Mouse (Mus musculus) heart, embryonic 14.5 days (tissue): Measurements from ENCODE around the gene Arid2. TPM values are rescaled to one million over a fixed set of nuclear protein-coding genes. Genes with fewer than 3 reads are reported as not detected.

ENCODE experiments used
- ATAC-seq: fragments of 200-750 bp; cut with Nextera tagmentation; 2 replicates; pipeline ENCODE4 v1.8.0; 2017; ENCODE audit warnings: low read depth, moderate TSS enrichment; ENCODE audit not compliant: insufficient number of reproducible peaks, insufficient read depth, low FRiP score
- H3K27ac ChIP-seq, 2 experiments: fragments of 200-500 bp in 1 of 2; fragments of 300-500 bp in 1 of 2; sonication (generic) in 1 of 2; replicated peaks in 1 of 2; 2 replicates each; pipeline ENCODE4 v1.5.1; 2012 to 2014; ENCODE audit warnings: low read depth in 2 of 2, low read length in 2 of 2, control low read depth in 1 of 2, mild to moderate bottlenecking in 1 of 2, mixed read lengths in 1 of 2; ENCODE audit not compliant: control insufficient read depth in 1 of 2, insufficient read depth in 1 of 2
- H3K27me3 ChIP-seq: fragments of 300-500 bp; sonication (generic); 2 replicates; pipeline ENCODE4 v1.6.1; 2014; ENCODE audit warnings: mild to moderate bottlenecking, low read length, control low read depth; ENCODE audit not compliant: control insufficient read depth, insufficient read depth
- H3K36me3 ChIP-seq: fragments of 300-500 bp; sonication (generic); 2 replicates; pipeline ENCODE4 v1.6.1; 2014; ENCODE audit warnings: mild to moderate bottlenecking, control low read depth, low read length, mixed read lengths; ENCODE audit not compliant: control insufficient read depth, insufficient read depth
- H3K4me1 ChIP-seq, 2 experiments: fragments of 200-500 bp in 1 of 2; fragments of 300-500 bp in 1 of 2; sonication (generic) in 1 of 2; 2 replicates each; pipeline ENCODE4 v1.6.1; 2012 to 2014; ENCODE audit warnings: low read length in 2 of 2, control low read depth in 1 of 2, mixed read lengths in 1 of 2; ENCODE audit not compliant: control insufficient read depth in 2 of 2, insufficient read depth in 2 of 2
- H3K4me2 ChIP-seq: fragments of 300-500 bp; sonication (generic); 2 replicates; pipeline ENCODE4 v1.6.1; 2014; ENCODE audit warnings: mild to moderate bottlenecking, low read length
- H3K4me3 ChIP-seq, 2 experiments: fragments of 200-500 bp in 1 of 2; fragments of 300-500 bp in 1 of 2; sonication (generic) in 1 of 2; 2 replicates each; pipeline ENCODE4 v1.5.1; 2012 to 2014; ENCODE audit warnings: low read length in 2 of 2, mild to moderate bottlenecking in 2 of 2, control low read depth in 1 of 2, low read depth in 1 of 2, moderate library complexity in 1 of 2; ENCODE audit not compliant: control insufficient read depth in 1 of 2, insufficient read depth in 1 of 2
- H3K9ac ChIP-seq: fragments of 300-500 bp; sonication (generic); 2 replicates; pipeline ENCODE4 v1.6.1; 2014; ENCODE audit warnings: mild to moderate bottlenecking, low read length
- H3K9me3 ChIP-seq: fragments of 300-500 bp; sonication (generic); 2 replicates; pipeline ENCODE4 v1.6.1; 2016; ENCODE audit warnings: low read length, control low read depth; ENCODE audit not compliant: control insufficient read depth
- WGBS: fragments of 180-500 bp; shearing (Covaris S2); extraction: QIAGEN DNeasy Blood & Tissue Kit; methylation state at CpG from one replicate; pipeline ENCODE4 v1.1.7; 2014; 5-methylcytosine and 5-hydroxymethylcytosine counted together
- polyA plus RNA-seq: library from polyadenylated mRNA; unstranded; fragments of >200 nt; fragmentation: Nextera tagmentation; extraction: Ambion mirVana; gene quantifications from 2 replicates; pipeline ENCODE4 v1.2.1, GENCODE M21; 2014

Gene Arid2
- polyA plus RNA-seq, 1 experiment from 2014 or later = 19.4 TPM

DNA sequence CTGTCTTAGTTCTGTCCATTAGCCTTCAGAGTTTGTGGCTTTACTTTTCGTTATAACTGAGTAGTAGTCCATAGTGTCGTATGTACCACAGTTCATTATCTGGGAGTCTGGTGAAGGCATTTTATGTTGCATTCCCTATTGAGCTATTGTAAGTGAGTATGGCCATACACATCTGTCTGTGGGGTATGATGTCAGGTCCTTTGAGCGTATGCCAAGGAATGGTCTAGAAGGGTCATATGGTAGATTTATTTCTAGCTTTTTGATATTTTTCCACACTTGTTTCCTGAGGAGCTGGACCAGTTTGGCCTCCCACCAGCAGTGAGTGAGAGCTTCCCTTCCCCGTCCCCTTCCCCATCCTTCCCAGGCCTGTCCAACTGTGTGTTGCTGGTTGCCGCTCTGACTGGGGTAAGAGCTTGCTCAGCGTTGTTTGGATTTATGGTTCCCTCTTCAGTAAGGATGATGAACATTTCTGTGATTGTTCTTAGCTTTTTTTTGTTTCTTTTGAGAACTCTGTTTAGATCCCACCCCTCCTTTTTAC is 58.1 kb downstream of the Arid2 start:
- 78% methylated on average over 6 of the region's 6 CpGs for WGBS
- Histone ChIP-seq H3K9me3 (no peaks in the 10 kb centered on the region), H3K4me2 (no peak overlapping the region), H3K27ac (no peak overlapping the region), H3K36me3 (peaks cover 7% of the 10 kb centered on the region), H3K27me3 (no peaks in the 10 kb centered on the region), H3K4me1 (peaks cover 4 to 13% of the 10 kb centered on the region in 2 experiments; a peak in 3 of 4 replicates), H3K4me3 (no peak overlapping the region), H3K9ac (no peak overlapping the region)
- no peak for ATAC-seq

DNA sequence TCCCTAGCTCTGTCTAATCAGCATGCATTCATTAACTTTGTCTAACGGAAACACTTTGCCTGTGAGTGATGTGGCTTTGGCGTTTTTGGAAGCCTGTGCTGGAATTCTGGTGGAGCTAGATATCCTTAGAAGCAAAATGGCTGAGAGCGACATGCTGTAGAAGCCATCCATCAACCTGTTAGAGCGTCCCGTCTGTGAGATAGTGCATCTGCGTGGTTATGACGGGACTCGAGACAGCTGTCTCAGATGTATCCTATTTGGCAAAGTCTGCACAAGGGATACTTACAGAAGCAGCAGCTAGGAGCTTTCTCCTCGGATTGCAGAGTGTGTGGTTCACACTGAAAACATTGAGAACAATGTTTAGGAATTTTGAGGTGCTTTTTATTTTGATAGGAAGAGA is 64.1 kb downstream of the Arid2 start:
- ATAC-seq = no peak
- no peak overlapping the region for H3K9ac ChIP-seq
- H3K4me3 ChIP-seq = no peak overlapping the region
- peaks cover 49% of the 10 kb centered on the region for H3K36me3 ChIP-seq
- WGBS = 66% methylated on average over 9 of the region's 9 CpGs
- H3K27ac ChIP-seq = peak overlapping the region; percentile 14 to 70; a peak in 2 of 4 replicates
- H3K27me3 ChIP-seq = no peaks in the 10 kb centered on the region
- H3K4me1 ChIP-seq = peaks cover 2 to 10% of the 10 kb centered on the region in 2 experiments; a peak in 1 of 4 replicates
- H3K9me3 ChIP-seq = peaks cover 4% of the 10 kb centered on the region; the same call in 1 of the 2 replicates
- no peak overlapping the region for H3K4me2 ChIP-seq

GRCm38 (mm10) chr15:96358871-96359270 is 71.6 kb downstream of the Arid2 start:
- Histone ChIP-seq H3K27ac (no peak overlapping the region), H3K9me3 (no peaks in the 10 kb centered on the region), H3K4me2 (no peak overlapping the region), H3K27me3 (no peaks in the 10 kb centered on the region), H3K4me3 (no peak overlapping the region), H3K4me1 (no peaks in the 10 kb centered on the region), H3K9ac (no peak overlapping the region), H3K36me3 (peaks cover 70% of the 10 kb centered on the region)
- ATAC-seq = no peak
- WGBS = 91% methylated on average over 6 of the region's 6 CpGs

DNA sequence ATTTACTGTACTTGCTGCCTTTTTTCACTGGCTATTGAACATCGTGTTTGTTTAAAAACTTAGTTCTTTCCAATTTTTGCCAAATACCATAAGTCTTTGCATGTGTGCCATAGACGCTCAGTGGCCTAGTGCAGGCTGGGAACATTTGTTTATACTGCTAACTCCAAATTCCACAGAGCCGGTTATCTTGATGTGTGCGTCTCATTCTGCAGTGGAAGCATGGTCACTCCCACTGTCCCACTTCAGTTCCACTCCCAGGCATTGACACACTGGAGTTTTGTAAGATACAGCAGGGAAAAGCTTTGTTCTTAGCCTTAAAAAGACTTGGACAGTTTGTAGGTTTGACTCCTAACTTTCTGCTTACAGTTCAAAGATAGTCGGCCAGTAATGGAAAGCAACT is 73.3 kb downstream of the Arid2 start:
- no peak overlapping the region for H3K4me3 ChIP-seq
- H3K36me3 ChIP-seq = peaks cover 79% of the 10 kb centered on the region
- 57% methylated on average over 5 of the region's 5 CpGs for WGBS
- H3K9me3 ChIP-seq = no peaks in the 10 kb centered on the region
- H3K27ac ChIP-seq = no peak overlapping the region
- H3K4me2 ChIP-seq = no peak overlapping the region
- no peak overlapping the region for H3K9ac ChIP-seq
- no peak for ATAC-seq
- no peaks in the 10 kb centered on the region for H3K27me3 ChIP-seq
- H3K4me1 ChIP-seq = no peaks in the 10 kb centered on the region

DNA sequence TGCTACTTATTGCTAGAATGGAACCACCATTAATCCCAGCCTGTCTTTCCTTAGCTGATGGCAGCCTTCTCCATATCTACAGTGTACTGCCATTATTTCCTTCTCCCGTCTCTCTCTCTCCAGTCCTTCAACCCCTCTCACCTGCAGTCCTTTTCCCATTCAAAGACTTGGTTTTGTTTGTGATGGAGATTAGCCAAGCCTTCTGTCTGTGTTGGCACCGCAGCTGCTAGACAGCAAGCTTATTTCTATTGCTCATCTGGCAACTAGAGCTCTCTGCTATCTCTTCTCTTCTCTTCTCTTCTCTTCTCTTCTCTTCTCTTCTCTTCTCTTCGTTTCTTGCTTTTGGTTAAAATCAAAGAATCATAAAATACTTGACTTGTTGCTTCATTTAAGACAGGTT is 78.0 kb downstream of the Arid2 start:
- WGBS = 80% methylated on average over 3 of the region's 3 CpGs
- Histone ChIP-seq H3K4me3 (no peak overlapping the region), H3K36me3 (peaks cover 93% of the 10 kb centered on the region), H3K9me3 (no peaks in the 10 kb centered on the region), H3K4me2 (no peak overlapping the region), H3K27ac (no peak overlapping the region), H3K27me3 (no peaks in the 10 kb centered on the region), H3K9ac (no peak overlapping the region), H3K4me1 (no peaks in the 10 kb centered on the region)
- no peak for ATAC-seq

DNA sequence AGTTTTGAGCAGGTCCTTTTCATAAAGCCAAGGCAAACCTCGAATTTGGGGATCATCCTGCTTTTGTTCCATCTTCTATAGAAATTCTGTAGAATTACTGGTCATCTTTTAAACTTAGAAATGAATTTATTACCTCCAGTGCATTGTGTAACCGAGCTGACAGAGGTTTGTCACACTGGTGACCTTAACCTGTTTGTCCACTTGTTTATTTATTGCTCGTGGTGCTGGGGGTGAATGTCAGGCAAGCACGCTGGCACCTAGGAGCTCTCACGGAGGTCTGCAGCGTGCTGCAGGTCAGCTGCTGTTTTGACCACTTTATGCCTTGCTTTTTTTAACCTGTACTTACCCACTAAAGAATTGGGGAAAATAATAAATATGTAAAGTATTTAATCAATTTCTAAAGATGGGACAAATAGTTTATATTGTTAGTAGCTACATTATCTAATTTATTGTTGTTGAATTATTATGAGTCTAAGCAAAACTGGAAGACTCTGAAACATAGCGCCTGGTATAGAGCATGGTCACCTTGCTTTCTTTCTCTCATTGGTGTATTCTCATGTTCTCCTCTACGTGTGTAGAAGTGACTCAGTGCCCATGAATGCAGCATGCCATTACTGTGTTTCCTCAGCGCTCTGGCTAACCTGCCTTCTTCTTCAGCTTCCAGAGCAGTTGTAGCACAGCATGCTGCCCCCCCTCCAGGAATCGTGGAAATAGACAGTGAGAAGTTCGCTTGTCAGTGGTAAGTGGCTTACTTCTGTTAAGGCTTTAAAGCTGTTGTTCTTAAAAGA is 79.1 kb downstream of the Arid2 start:
- no peaks in the 10 kb centered on the region for H3K4me1 ChIP-seq
- no peaks in the 10 kb centered on the region for H3K9me3 ChIP-seq
- H3K27ac ChIP-seq = no peak overlapping the region
- no peak overlapping the region for H3K9ac ChIP-seq
- H3K36me3 ChIP-seq = peaks cover 95% of the 10 kb centered on the region
- 69% methylated on average over 11 of the region's 11 CpGs for WGBS
- no peak for ATAC-seq
- H3K4me3 ChIP-seq = no peak overlapping the region
- H3K4me2 ChIP-seq = no peak overlapping the region
- no peaks in the 10 kb centered on the region for H3K27me3 ChIP-seq

GRCm38 (mm10) chr15:96371311-96371710 is 84.0 kb downstream of the Arid2 start:
- no peak for ATAC-seq
- Histone ChIP-seq H3K9ac (no peak overlapping the region), H3K27ac (no peak overlapping the region), H3K4me3 (no peak overlapping the region), H3K4me1 (no peaks in the 10 kb centered on the region), H3K27me3 (no peaks in the 10 kb centered on the region), H3K36me3 (peaks cover 88% of the 10 kb centered on the region), H3K4me2 (no peak overlapping the region), H3K9me3 (no peaks in the 10 kb centered on the region)
- 95% methylated on average over 18 of the region's 18 CpGs for WGBS
